Mouse (Mus musculus): ENCODE measurements around the gene Ipo13.

GRCm38 (mm10) chr4:117918762-117919161 is 4.0 kb upstream of the Ipo13 start:
- TF ChIP-seq POLR2A (IDR thresholded peaks at IDR 0.05; ENCODE audit: borderline replicate concordance, insufficient read depth, low read length) (no peak), CTCF (IDR thresholded peaks at IDR 0.05; ENCODE audit: borderline replicate concordance, insufficient read depth, low read depth, low read length) (no peak)

Measured in cerebellum, adult 2 months (tissue).